Mouse (Mus musculus): ENCODE measurements around the gene Ccdc106. TPM values are rescaled to one million over a fixed set of nuclear protein-coding genes. Genes with fewer than 3 reads are reported as not detected.
A peak's percentile ranks its signal among the peaks of the same experiment; 100 is the strongest.

Ccdc106 gene
- total and polyA plus RNA-seq, 2 experiments from 2014 or later = 0.85 to 2.8 TPM

- DNase-seq (ENCODE audit: low spot score) (no peak), ATAC-seq (ENCODE audit: insufficient read depth, low read depth) (no peak)
- Histone ChIP-seq H3K4me3 (ENCODE audit: low read depth, low read length) (no peak overlapping the region), H3K4me2 (ENCODE audit: low read depth, low read length) (no peak overlapping the region), H3K27ac (ENCODE audit: low read depth) (no peak overlapping the region), H3K9me3 (replicated peaks; ENCODE audit: control insufficient read depth, low read length) (no peaks in the 10 kb centered on the region), H3K9ac (replicated peaks; ENCODE audit: low read depth, low read length) (no peak overlapping the region), H3K27me3 (ENCODE audit: control insufficient read depth, insufficient read depth, low read length) (no peaks in the 10 kb centered on the region), H3K4me1 (ENCODE audit: control insufficient read depth, insufficient read depth) (no peaks in the 10 kb centered on the region), H3K36me3 (replicated peaks; ENCODE audit: control insufficient read depth, insufficient read depth, low read length) (peaks cover 75% of the 10 kb centered on the region)
- TF ChIP-seq EP300 (IDR thresholded peaks at IDR 0.05; ENCODE audit: low read depth) (no peak), CTCF (IDR thresholded peaks at IDR 0.05; ENCODE audit: low read depth) (no peak)
- 75% methylated on average over 21 of the region's 21 CpGs for WGBS
These were observed 72.6 kb downstream of the Ccdc106 start for GRCm38 (mm10) chr7:5092831-5093510.

GRCm38 (mm10) chr7:5098769-5099168 is 78.4 kb downstream of the Ccdc106 start:
- H3K4me3 ChIP-seq (ENCODE audit: low read depth, low read length) = no peak overlapping the region
- peak; percentile 46; the same call in 1 of the 2 replicates for TF ChIP-seq EP300 (IDR thresholded peaks at IDR 0.05; ENCODE audit: low read depth)
- TF ChIP-seq CTCF (IDR thresholded peaks at IDR 0.05; ENCODE audit: low read depth) = no peak
- ATAC-seq (ENCODE audit: insufficient read depth, low read depth) = no peak
- no peak overlapping the region for H3K4me2 ChIP-seq (ENCODE audit: low read depth, low read length)
- peaks cover 48% of the 10 kb centered on the region for H3K36me3 ChIP-seq (replicated peaks; ENCODE audit: control insufficient read depth, insufficient read depth, low read length)
- H3K27me3 ChIP-seq (ENCODE audit: control insufficient read depth, insufficient read depth, low read length) = no peaks in the 10 kb centered on the region
- 60% methylated on average over 5 of the region's 5 CpGs for WGBS
- H3K4me1 ChIP-seq (ENCODE audit: control insufficient read depth, insufficient read depth) = no peaks in the 10 kb centered on the region
- no peak for DNase-seq (ENCODE audit: low spot score)
- H3K27ac ChIP-seq (ENCODE audit: low read depth) = peak overlapping the region; percentile 30; the same call in 1 of the 2 replicates
- no peak overlapping the region for H3K9ac ChIP-seq (replicated peaks; ENCODE audit: low read depth, low read length)
- H3K9me3 ChIP-seq (replicated peaks; ENCODE audit: control insufficient read depth, low read length) = no peaks in the 10 kb centered on the region

GRCm38 (mm10) chr7:5099796-5100195 is 79.4 kb downstream of the Ccdc106 start:
- no peak overlapping the region for H3K4me3 ChIP-seq (ENCODE audit: low read depth, low read length)
- H3K9ac ChIP-seq (replicated peaks; ENCODE audit: low read depth, low read length) = no peak overlapping the region
- H3K27me3 ChIP-seq (ENCODE audit: control insufficient read depth, insufficient read depth, low read length) = no peaks in the 10 kb centered on the region
- TF ChIP-seq EP300 (IDR thresholded peaks at IDR 0.05; ENCODE audit: low read depth) = no peak
- no peak for TF ChIP-seq CTCF (IDR thresholded peaks at IDR 0.05; ENCODE audit: low read depth)
- H3K36me3 ChIP-seq (replicated peaks; ENCODE audit: control insufficient read depth, insufficient read depth, low read length) = peaks cover 38% of the 10 kb centered on the region
- no peak overlapping the region for H3K27ac ChIP-seq (ENCODE audit: low read depth)
- no peak overlapping the region for H3K4me2 ChIP-seq (ENCODE audit: low read depth, low read length)
- 74% methylated on average over 3 of the region's 3 CpGs for WGBS
- ATAC-seq (ENCODE audit: insufficient read depth, low read depth) (no peak), DNase-seq (ENCODE audit: low spot score) (no peak)
- H3K4me1 ChIP-seq (ENCODE audit: control insufficient read depth, insufficient read depth) = no peaks in the 10 kb centered on the region
- H3K9me3 ChIP-seq (replicated peaks; ENCODE audit: control insufficient read depth, low read length) = no peaks in the 10 kb centered on the region

GRCm38 (mm10) chr7:5101066-5101663 is 80.8 kb downstream of the Ccdc106 start:
- no peaks in the 10 kb centered on the region for H3K4me1 ChIP-seq (ENCODE audit: control insufficient read depth, insufficient read depth)
- no peak overlapping the region for H3K4me2 ChIP-seq (ENCODE audit: low read depth, low read length)
- no peak overlapping the region for H3K9ac ChIP-seq (replicated peaks; ENCODE audit: low read depth, low read length)
- WGBS = 79% methylated on average over 10 of the region's 10 CpGs
- no peaks in the 10 kb centered on the region for H3K9me3 ChIP-seq (replicated peaks; ENCODE audit: control insufficient read depth, low read length)
- no peak overlapping the region for H3K4me3 ChIP-seq (ENCODE audit: low read depth, low read length)
- H3K27me3 ChIP-seq (ENCODE audit: control insufficient read depth, insufficient read depth, low read length) = no peaks in the 10 kb centered on the region
- TF ChIP-seq CTCF (IDR thresholded peaks at IDR 0.05; ENCODE audit: low read depth) (no peak), EP300 (IDR thresholded peaks at IDR 0.05; ENCODE audit: low read depth) (no peak)
- ATAC-seq (ENCODE audit: insufficient read depth, low read depth) (no peak), DNase-seq (ENCODE audit: low spot score) (no peak)
- H3K36me3 ChIP-seq (replicated peaks; ENCODE audit: control insufficient read depth, insufficient read depth, low read length) = peaks cover 24% of the 10 kb centered on the region
- H3K27ac ChIP-seq (ENCODE audit: low read depth) = no peak overlapping the region

GRCm38 (mm10) chr7:5102564-5102963 is 82.2 kb downstream of the Ccdc106 start:
- Histone ChIP-seq H3K27ac (ENCODE audit: low read depth) (no peak overlapping the region), H3K9me3 (replicated peaks; ENCODE audit: control insufficient read depth, low read length) (no peaks in the 10 kb centered on the region), H3K4me3 (ENCODE audit: low read depth, low read length) (no peak overlapping the region), H3K36me3 (replicated peaks; ENCODE audit: control insufficient read depth, insufficient read depth, low read length) (peaks cover 10% of the 10 kb centered on the region), H3K27me3 (ENCODE audit: control insufficient read depth, insufficient read depth, low read length) (no peaks in the 10 kb centered on the region), H3K4me1 (ENCODE audit: control insufficient read depth, insufficient read depth) (no peaks in the 10 kb centered on the region), H3K4me2 (ENCODE audit: low read depth, low read length) (no peak overlapping the region), H3K9ac (replicated peaks; ENCODE audit: low read depth, low read length) (no peak overlapping the region)
- TF ChIP-seq EP300 (IDR thresholded peaks at IDR 0.05; ENCODE audit: low read depth) (no peak), CTCF (IDR thresholded peaks at IDR 0.05; ENCODE audit: low read depth) (no peak)
- ATAC-seq (ENCODE audit: insufficient read depth, low read depth) (no peak), DNase-seq (ENCODE audit: low spot score) (no peak)
- 82% methylated on average over 2 of the region's 2 CpGs for WGBS

Data from heart, postnatal 0 days (tissue).